ENCODE assay signal across 8 mouse cellular contexts in the genomic region with DNA sequence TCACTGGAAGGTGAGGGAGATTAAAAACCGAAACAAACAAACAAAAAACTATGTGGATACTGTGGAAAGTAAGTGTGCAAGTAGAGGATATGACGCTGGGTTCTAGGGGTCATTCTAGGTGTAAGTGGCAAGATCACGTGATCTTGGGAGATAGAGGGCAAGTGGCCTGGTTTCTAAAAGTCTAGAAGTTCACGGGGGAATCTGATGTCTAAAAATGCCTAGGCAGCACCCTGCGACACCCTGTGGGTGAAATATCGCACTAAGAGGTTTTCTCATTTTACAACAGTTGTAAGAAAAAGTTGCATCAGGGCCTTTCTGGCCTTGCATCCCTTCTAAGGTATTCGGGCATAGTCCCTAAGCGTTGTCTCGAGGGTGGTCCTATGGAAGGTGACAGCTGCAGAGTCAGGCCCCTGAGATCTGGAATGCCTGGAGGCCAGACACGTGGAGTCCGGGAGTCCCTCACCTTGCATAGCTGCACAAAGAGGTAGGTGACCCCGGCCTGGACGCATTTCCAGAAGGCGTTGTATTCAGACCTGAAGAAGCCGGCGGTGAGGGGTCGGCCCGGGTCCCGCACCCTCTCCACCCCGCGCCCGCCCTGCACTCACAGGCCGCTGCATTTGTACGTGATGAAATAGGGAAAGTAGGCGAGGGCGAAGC. TPM values are rescaled to one million over a fixed set of nuclear protein-coding genes. Genes with fewer than 3 reads are reported as not detected.
DNase-seq lines count a peak whose midpoint lies in the region; ATAC-seq and TF ChIP-seq lines count a peak whose summit lies in the region.

No protein-coding gene starts in this region.

- TF ChIP-seq CTCF in liver, adult 2 months (IDR thresholded peaks at IDR 0.05; ENCODE audit: low read depth, low read length) = no peak
- TF ChIP-seq CTCF in brain, embryonic 14.5 days (IDR thresholded peaks at IDR 0.05; ENCODE audit: borderline replicate concordance, extremely low read depth, insufficient read depth, insufficient read length) = no peak

- DNase-seq in liver, adult 2 months (ENCODE audit: extremely low read depth, low read depth, low spot score) = peak; percentile 74
- DNase-seq in liver = no peak
- peak; percentile 1 for DNase-seq in brain, embryonic 14.5 days (ENCODE audit: low read depth)
- no peak for DNase-seq in right cerebral cortex, adult 18-20 months
- no peak for DNase-seq in embryo, embryonic 10.5 days (ENCODE audit: low spot score)

- H3K9me3 ChIP-seq in hindbrain, embryonic 13.5 days = no peaks in the 10 kb centered on the region
- H3K9me3 ChIP-seq in midbrain, embryonic 13.5 days = no peaks in the 10 kb centered on the region

- H3K79me2 ChIP-seq in liver, adult 2 months (ENCODE audit: control insufficient read depth, insufficient read depth, low read length) = no peaks in the 10 kb centered on the region; the same call in 1 of the 2 replicates

- H3K4me1 ChIP-seq in liver, adult 2 months (ENCODE audit: control insufficient read depth, insufficient read depth, low read length) = peaks cover 21% of the 10 kb centered on the region
- peaks cover 36% of the 10 kb centered on the region for H3K4me1 ChIP-seq in hindbrain, embryonic 13.5 days (replicated peaks)
- H3K4me1 ChIP-seq in midbrain, embryonic 13.5 days (replicated peaks) = peaks cover 31% of the 10 kb centered on the region

- TF ChIP-seq POLR2A in liver, adult 2 months (IDR thresholded peaks at IDR 0.05; ENCODE audit: extremely low read depth, insufficient read depth, low read length) = no peak
- TF ChIP-seq POLR2A in brain, embryonic 14.5 days (IDR thresholded peaks at IDR 0.05; ENCODE audit: borderline replicate concordance, extremely low read depth, insufficient read depth, insufficient read length, poor library complexity, severe bottlenecking) = no peak

- peak overlapping the region; percentile 75 for H3K4me2 ChIP-seq in hindbrain, embryonic 13.5 days
- H3K4me2 ChIP-seq in midbrain, embryonic 13.5 days (replicated peaks) = peak overlapping the region; percentile 74

- H3K36me3 ChIP-seq in liver, adult 2 months (ENCODE audit: control insufficient read depth, insufficient read depth, low read length) = peaks cover 2% of the 10 kb centered on the region; the same call in 1 of the 2 replicates
- H3K36me3 ChIP-seq in hindbrain, embryonic 13.5 days = peaks cover 47% of the 10 kb centered on the region
- peaks cover 42% of the 10 kb centered on the region for H3K36me3 ChIP-seq in midbrain, embryonic 13.5 days

- peak overlapping the region; percentile 79 for H3K27ac ChIP-seq in liver, adult 2 months (replicated peaks; ENCODE audit: insufficient read depth, low read depth, low read length)
- H3K27ac ChIP-seq in hindbrain, embryonic 13.5 days = peak overlapping the region; percentile 95
- H3K27ac ChIP-seq in midbrain, embryonic 13.5 days = peak overlapping the region; percentile 95

- 2% methylated on average over 26 of the region's 26 CpGs for WGBS in liver, adult 2 months
- WGBS in hindbrain, embryonic 13.5 days = 8% methylated on average over 26 of the region's 26 CpGs
- 8% methylated on average over 26 of the region's 26 CpGs for WGBS in midbrain, embryonic 13.5 days

- ATAC-seq in hindbrain, embryonic 13.5 days (ENCODE audit: low FRiP score) = peak; percentile 58
- no peak; the same call in 1 of the 2 replicates for ATAC-seq in midbrain, embryonic 13.5 days
- no peak for ATAC-seq in granulocyte monocyte progenitor cell, adult 5-6 weeks (replicated peaks; ENCODE audit: poor library complexity, severe bottlenecking)

- peak overlapping the region; percentile 75 for H3K4me3 ChIP-seq in liver, adult 2 months (ENCODE audit: insufficient read depth, low read depth, low read length)
- peak overlapping the region; percentile 78 for H3K4me3 ChIP-seq in hindbrain, embryonic 13.5 days
- H3K4me3 ChIP-seq in midbrain, embryonic 13.5 days (replicated peaks) = peak overlapping the region; percentile 64

- peak overlapping the region; percentile 84 for H3K9ac ChIP-seq in liver, adult 2 months (ENCODE audit: low read depth, low read length)
- peak overlapping the region; percentile 83 for H3K9ac ChIP-seq in hindbrain, embryonic 13.5 days
- peak overlapping the region; percentile 83 for H3K9ac ChIP-seq in midbrain, embryonic 13.5 days (replicated peaks)

- H3K27me3 ChIP-seq in liver, adult 2 months (ENCODE audit: control insufficient read depth, insufficient read depth, low read length) = no peaks in the 10 kb centered on the region
- no peaks in the 10 kb centered on the region for H3K27me3 ChIP-seq in hindbrain, embryonic 13.5 days
- no peaks in the 10 kb centered on the region for H3K27me3 ChIP-seq in midbrain, embryonic 13.5 days

RNA-seq across cellular contexts. Expression of a gene that starts 0.5 kb away (rescaled TPM):
- total RNA-seq in liver, adult 2 months (2014; rRNA removed) = 124 and 146 TPM in 2 replicates
- polyA plus RNA-seq in liver, adult 2 months (2012; rRNA removed) = 248 and 335 TPM in 2 replicates
- polyA plus RNA-seq in brain, embryonic 14.5 days (2012; rRNA removed) = 187 and 251 TPM in 2 replicates
- polyA plus RNA-seq in hindbrain, embryonic 13.5 days (2015; fragmentation: Nextera tagmentation; extraction: Ambion mirVana) = 232 and 243 TPM in 2 replicates
- polyA plus RNA-seq in midbrain, embryonic 13.5 days (2015; fragmentation: Nextera tagmentation; extraction: Ambion mirVana) = 200 and 203 TPM in 2 replicates
- 160 and 219 TPM in 2 replicates for total RNA-seq in granulocyte monocyte progenitor cell, adult 5-6 weeks (2014; fragmentation: Nextera tagmentation)
- total RNA-seq in granulocyte monocyte progenitor cell, adult 5-6 weeks (2017) = 71.5 and 106 TPM in 2 replicates

RNA-seq across cellular contexts. Expression of a gene that starts 14.6 kb away (rescaled TPM):
- not detected in 2 replicates for total RNA-seq in liver, adult 2 months (2014; rRNA removed)
- polyA plus RNA-seq in liver, adult 2 months (2012; rRNA removed) = 0.50 and 1.3 TPM in 2 replicates
- 0.50 TPM in 1 of 2 replicates, not detected in the other for polyA plus RNA-seq in brain, embryonic 14.5 days (2012; rRNA removed)
- 1.3 and 1.7 TPM in 2 replicates for polyA plus RNA-seq in hindbrain, embryonic 13.5 days (2015; fragmentation: Nextera tagmentation; extraction: Ambion mirVana)
- 1.1 and 2.2 TPM in 2 replicates for polyA plus RNA-seq in midbrain, embryonic 13.5 days (2015; fragmentation: Nextera tagmentation; extraction: Ambion mirVana)
- not detected in 2 replicates for total RNA-seq in granulocyte monocyte progenitor cell, adult 5-6 weeks (2014; fragmentation: Nextera tagmentation)
- total RNA-seq in granulocyte monocyte progenitor cell, adult 5-6 weeks (2017) = not detected in 2 replicates

RNA-seq across cellular contexts. Expression of a gene that starts 16.9 kb away (rescaled TPM):
- total RNA-seq in liver, adult 2 months (2014; rRNA removed) = 2.6 and 4.4 TPM in 2 replicates
- polyA plus RNA-seq in liver, adult 2 months (2012; rRNA removed) = 1.3 and 4.2 TPM in 2 replicates
- 1.7 and 2.4 TPM in 2 replicates for polyA plus RNA-seq in brain, embryonic 14.5 days (2012; rRNA removed)
- 1.2 and 1.6 TPM in 2 replicates for polyA plus RNA-seq in hindbrain, embryonic 13.5 days (2015; fragmentation: Nextera tagmentation; extraction: Ambion mirVana)
- polyA plus RNA-seq in midbrain, embryonic 13.5 days (2015; fragmentation: Nextera tagmentation; extraction: Ambion mirVana) = 0.62 and 1.3 TPM in 2 replicates
- 1.5 TPM in 1 of 2 replicates, not detected in the other for total RNA-seq in granulocyte monocyte progenitor cell, adult 5-6 weeks (2014; fragmentation: Nextera tagmentation)
- total RNA-seq in granulocyte monocyte progenitor cell, adult 5-6 weeks (2017) = 0.22 and 3.5 TPM in 2 replicates

RNA-seq across cellular contexts. Expression of a gene that starts 22.4 kb away (rescaled TPM):
- total RNA-seq in liver, adult 2 months (2014; rRNA removed) = 0.46 and 0.60 TPM in 2 replicates
- 0.33 and 0.41 TPM in 2 replicates for polyA plus RNA-seq in liver, adult 2 months (2012; rRNA removed)
- 5.1 and 8.8 TPM in 2 replicates for polyA plus RNA-seq in brain, embryonic 14.5 days (2012; rRNA removed)
- polyA plus RNA-seq in hindbrain, embryonic 13.5 days (2015; fragmentation: Nextera tagmentation; extraction: Ambion mirVana) = 1.3 and 1.7 TPM in 2 replicates
- 2.3 TPM in 2 replicates for polyA plus RNA-seq in midbrain, embryonic 13.5 days (2015; fragmentation: Nextera tagmentation; extraction: Ambion mirVana)
- 2.4 and 3.7 TPM in 2 replicates for total RNA-seq in granulocyte monocyte progenitor cell, adult 5-6 weeks (2014; fragmentation: Nextera tagmentation)
- 1.2 TPM in 1 of 2 replicates, not detected in the other for total RNA-seq in granulocyte monocyte progenitor cell, adult 5-6 weeks (2017)

RNA-seq across cellular contexts. Expression of a gene that starts 30.1 kb away (rescaled TPM):
- 0.34 TPM in 1 of 2 replicates, not detected in the other for total RNA-seq in liver, adult 2 months (2014; rRNA removed)
- not detected in 2 replicates for polyA plus RNA-seq in liver, adult 2 months (2012; rRNA removed)
- 0.32 TPM in 1 of 2 replicates, not detected in the other for polyA plus RNA-seq in brain, embryonic 14.5 days (2012; rRNA removed)
- not detected in 2 replicates for polyA plus RNA-seq in hindbrain, embryonic 13.5 days (2015; fragmentation: Nextera tagmentation; extraction: Ambion mirVana)
- not detected in 2 replicates for polyA plus RNA-seq in midbrain, embryonic 13.5 days (2015; fragmentation: Nextera tagmentation; extraction: Ambion mirVana)
- total RNA-seq in granulocyte monocyte progenitor cell, adult 5-6 weeks (2014; fragmentation: Nextera tagmentation) = not detected in 2 replicates
- not detected in 2 replicates for total RNA-seq in granulocyte monocyte progenitor cell, adult 5-6 weeks (2017)

Comparison
In these comparisons a context has a peak if more than half of its experiments do, and no peak if none do; other contexts are left out.
1. DNase-seq: peak in liver, adult 2 months (single experiment) and brain, embryonic 14.5 days (single experiment); none in liver (single experiment), right cerebral cortex, adult 18-20 months (single experiment) and embryo, embryonic 10.5 days (single experiment).
2. Peak in every context shown above with its lines, with median percentiles within 50 percentile points of each other: H3K27ac ChIP-seq, H3K4me3 ChIP-seq and H3K9ac ChIP-seq.